Mouse (Mus musculus) liver (tissue): Measurements from ENCODE around the gene Corin.

Experiments
- DNase-seq: peaks from one replicate; pipeline ENCODE4 v3.0.0-alpha.2; 2020; ENCODE audit warnings: mixed read lengths

The Corin gene

DNA sequence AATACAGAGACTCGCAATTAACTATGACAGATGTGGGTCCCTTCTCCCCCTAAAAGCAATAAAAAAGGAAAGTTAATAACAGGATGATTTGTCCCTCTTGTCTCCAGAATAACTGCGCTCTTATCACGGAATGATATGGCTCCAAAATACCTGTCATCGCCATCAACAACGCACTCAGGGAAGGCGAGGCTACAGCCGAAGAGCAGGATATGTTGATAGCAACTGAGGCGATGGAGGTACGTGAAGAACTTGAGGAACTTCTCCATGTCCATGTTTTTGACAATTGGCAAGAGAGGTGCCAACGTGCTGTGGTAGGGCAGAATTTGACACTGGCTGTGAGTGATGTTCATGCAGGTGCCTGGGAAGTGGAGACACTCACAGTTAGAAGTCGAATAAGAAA lies 69.2 kb downstream of the Corin start:
- no peak for DNase-seq

DNA sequence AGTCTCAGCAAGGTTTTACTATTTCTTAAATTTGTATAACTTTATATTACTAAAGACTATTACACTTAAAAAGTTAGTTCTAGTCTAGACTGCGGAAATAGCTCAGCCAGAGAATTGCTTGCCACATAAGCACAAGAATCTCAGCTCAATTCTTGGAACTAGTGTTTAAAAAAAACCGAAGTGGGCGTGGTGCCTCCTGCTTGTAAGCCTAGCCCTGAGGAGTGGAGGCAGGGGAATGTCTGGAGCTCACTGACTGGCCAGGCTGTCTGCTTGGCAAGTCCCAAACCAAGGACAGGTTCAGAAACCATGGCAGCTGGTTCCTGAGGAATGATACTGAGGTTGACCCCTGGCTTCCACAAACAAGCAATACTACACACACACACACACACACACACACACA lies 72.4 kb downstream of the Corin start:
- no peak for DNase-seq

- no peak for DNase-seq
Measured at GRCm38 (mm10) chr5:72427556-72427955, 76.7 kb downstream of the Corin start.

DNA sequence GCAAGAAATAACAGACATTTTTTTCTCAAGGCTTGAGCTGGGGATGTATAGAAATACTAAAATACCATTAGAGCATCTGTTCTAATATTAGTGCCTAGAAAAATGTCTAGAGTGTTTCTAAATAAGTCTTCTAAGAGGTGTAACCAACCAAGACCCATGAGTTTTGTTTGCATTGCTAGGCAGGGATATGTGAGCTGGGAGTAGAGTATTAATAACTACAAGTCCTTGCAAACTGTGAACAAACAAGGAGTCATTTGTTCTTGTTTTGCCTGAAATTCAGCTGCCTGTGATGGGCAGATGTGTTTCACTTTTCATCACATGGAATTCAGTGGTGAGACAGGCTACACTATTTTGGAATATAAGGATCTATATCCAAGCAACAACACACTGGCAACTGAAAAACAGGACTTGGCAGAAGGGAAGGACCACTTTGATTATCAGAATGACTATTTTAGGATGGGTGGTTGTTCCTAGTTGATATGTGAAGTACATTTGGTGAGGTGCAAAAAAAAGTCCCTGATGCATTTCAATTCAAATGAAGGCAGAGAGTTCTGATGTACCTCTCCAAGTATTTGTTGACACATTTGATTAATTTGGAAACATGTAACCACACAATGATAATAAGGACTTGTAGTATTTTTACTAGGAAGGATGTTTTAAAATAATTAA lies 78.8 kb downstream of the Corin start:
- no peak for DNase-seq

DNA sequence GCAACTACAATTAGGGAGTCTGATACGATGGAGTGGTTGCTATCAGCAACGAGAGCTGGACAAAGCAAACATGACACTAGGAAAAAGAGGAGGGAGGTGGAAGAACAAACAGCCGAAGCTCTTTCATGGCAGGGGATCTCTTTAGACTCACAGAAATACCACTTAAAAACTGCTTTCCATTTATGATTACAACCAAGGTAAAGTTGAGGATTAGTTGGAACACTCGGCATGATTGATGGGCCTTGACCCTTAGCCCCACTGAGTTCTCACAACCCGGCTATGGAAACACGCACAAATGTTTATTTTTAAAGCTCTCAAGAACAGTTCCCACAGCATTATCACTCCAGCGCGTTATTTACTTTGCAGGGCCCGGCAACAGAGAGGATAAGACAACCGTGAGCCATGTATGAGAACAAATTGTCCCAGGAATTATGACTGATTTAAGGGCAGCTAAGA lies 92.4 kb downstream of the Corin start:
- DNase-seq: no peak

DNA sequence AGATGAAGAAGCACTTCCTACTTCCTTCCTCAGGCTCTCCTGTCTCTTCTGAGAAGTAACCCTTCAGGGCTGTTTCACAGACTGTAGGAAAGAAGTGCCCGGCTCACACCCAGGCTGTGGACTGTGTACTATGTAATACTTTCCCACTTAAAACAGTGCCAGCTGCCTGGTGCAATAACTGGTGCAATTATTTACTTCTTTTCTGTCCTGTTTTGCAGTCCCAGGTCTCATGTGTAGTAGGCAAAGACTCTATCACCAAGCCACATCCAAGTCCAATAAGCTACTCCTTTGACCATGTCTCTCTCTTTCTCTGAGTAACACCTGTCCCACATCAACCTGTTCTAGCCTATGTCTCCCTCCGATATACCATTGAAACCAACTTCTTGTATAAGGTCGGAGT lies 93.4 kb downstream of the Corin start:
- no peak for DNase-seq

- no peak for DNase-seq
Measured at GRCm38 (mm10) chr5:72403376-72403775, 100.9 kb downstream of the Corin start.

DNA sequence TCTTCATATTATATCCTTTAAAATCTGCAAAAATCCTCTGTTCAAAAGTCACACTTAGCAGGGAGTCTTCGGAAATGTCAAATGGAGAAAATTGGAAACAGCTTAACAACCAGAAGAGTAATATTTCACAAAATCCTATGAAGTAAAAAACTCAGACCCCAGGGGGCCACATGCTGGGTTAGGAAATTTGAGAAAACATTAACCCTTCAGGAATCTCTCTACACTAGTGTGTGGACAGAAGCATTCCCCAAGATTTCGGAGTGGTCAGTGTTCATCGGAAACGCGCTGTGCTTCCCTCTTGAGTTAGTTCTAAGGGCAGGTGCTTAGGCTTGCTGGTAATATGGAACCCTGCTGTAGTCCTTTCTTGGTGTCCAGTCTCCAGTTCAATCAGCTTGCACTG lies 101.4 kb downstream of the Corin start:
- no peak for DNase-seq

DNA sequence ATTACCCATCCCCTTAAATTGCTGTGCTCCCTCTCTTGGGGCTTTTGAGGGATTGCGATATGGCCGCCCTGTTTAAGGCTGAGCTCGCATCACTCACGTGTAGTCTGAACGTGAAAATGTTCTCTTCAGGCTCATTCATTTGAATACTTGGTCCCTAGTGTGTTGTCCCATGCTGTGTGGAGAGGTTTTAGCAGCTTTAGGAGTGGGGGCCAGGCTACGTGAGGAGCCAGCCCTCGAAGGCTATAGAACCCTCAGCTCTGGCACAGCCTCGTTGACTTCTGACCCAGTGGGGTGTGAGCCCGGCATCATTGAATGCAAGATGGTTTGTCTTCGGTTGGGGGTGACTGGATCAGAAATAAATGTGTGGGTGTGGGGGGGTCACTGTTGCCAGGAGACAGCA lies 102.5 kb downstream of the Corin start:
- no peak for DNase-seq

- DNase-seq: no peak
Measured at GRCm38 (mm10) chr5:72401251-72401650, 103.0 kb downstream of the Corin start.

DNA sequence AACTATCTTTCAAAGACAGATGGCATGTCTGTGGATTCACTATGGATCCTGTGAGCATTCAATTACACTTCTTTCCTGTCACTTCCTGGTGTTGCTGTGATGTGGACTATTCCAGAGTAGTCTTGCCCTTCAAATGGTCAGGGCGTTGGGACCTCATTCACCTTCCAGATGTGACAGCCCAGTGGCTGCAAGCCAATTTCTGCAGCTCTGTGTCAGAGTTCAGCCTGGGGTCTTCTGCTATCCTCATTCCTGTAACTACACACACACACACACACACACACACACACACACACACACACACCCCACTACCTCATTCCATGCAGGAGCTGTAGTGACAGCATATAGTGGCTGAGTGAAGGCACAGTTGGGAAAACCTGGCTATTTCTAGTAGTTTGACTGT lies 122.1 kb downstream of the Corin start:
- DNase-seq: no peak

- no peak for DNase-seq
Measured at GRCm38 (mm10) chr5:72380616-72381015, 123.7 kb downstream of the Corin start.

DNA sequence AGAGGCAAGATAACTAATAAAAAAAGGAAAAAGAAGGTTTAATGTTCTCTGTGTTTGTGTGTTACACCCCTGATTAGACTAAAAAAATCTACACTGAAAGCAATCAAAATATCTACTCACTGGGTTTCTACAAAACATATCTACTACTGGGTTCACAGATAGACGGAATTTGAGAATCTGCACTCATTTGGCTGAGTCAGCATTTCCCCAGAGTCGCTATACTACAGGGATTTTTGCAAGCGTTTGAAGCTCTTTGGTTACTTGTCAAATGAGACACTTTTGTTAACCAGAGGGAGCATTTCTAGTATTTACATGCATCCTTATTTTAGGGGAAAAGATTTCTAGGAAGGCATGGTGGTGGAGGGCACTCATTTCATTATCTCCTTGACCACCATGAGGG lies 136.3 kb downstream of the Corin start:
- no peak for DNase-seq

- no peak for DNase-seq
Measured at GRCm38 (mm10) chr5:72365801-72366200, 138.5 kb downstream of the Corin start.

- DNase-seq: no peak
Measured at GRCm38 (mm10) chr5:72363838-72364237, 140.4 kb downstream of the Corin start.

- no peak for DNase-seq
Measured at GRCm38 (mm10) chr5:72353746-72354145, 150.5 kb downstream of the Corin start.

- DNase-seq: peak; percentile 8
Measured at GRCm38 (mm10) chr5:72350081-72350758, 154.1 kb downstream of the Corin start.

- DNase-seq: no peak
Measured at GRCm38 (mm10) chr5:72348591-72348990, 155.7 kb downstream of the Corin start.

GRCm38 (mm10) chr5:72335873-72336272 lies 168.4 kb downstream of the Corin start:
- DNase-seq: no peak

GRCm38 (mm10) chr5:72332901-72333300 lies 171.4 kb downstream of the Corin start:
- DNase-seq: no peak

DNA sequence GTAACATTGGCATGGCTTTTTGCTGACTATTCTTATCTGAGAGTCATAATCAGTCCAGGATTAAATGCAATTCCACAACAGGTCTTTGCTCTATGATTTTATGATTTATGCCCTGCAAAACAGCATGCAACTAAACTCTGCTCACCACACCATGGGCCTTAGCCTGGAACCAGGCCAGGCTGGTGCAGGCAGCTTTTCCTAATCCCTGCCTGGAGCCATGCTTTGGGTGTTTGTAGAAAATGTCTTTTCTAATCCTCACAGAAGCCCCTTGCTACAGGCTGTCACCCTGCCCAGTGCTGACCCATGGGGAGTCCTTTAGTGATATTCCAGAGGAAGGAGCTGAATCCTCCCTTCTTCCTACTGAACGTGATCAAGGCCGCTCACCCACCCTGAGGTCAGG lies 173.1 kb downstream of the Corin start:
- DNase-seq: no peak

- DNase-seq: no peak
Measured at GRCm38 (mm10) chr5:72330648-72331047, 173.6 kb downstream of the Corin start.

DNA sequence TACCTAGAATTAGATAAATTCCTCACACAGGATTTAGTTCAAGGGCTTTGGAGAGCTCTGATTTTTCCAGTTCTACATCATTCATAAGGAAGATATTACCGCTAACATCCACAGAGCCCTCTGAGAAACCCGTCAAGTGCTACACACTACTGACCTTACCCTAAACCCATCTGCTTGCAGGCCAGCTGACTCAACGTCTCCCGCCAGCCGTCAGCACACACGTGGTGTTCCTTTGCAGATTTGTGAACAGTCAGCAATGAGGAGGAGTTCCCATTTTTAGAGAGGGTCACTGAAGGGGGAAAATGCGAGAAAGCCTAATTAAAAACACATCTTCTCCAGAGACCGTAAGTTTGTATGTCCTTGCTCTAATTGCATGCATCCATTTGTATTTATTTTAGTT lies 174.8 kb downstream of the Corin start:
- DNase-seq: no peak

GRCm38 (mm10) chr5:72315282-72315681 lies 189.0 kb downstream of the Corin start:
- DNase-seq: no peak
